Mouse (Mus musculus): ENCODE results near the gene Plcb1.

DNA sequence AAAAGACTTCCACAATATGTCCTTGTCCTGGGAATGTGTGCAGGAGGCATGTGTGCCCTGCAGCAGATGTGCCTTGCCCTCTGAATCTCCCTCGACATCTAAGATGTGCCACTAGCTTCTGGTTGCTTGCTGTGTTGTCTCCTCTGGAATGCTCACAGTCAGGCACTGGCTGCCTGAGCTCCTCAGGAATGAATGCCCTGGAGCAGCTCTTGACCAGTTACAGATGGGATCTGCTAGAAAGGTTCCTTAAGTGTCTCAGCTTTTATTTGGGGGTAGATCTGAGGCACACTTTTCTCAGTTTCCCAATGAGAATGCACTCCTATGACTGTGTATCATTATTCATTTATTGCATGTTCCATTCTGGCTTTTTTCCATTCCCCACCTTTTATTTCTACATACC lies 151.8 kb downstream of the Plcb1 start:
- no peak for TF ChIP-seq CTCF (IDR thresholded peaks at IDR 0.05; ENCODE audit: low read depth)
- no peak for TF ChIP-seq EP300 (IDR thresholded peaks at IDR 0.05; ENCODE audit: low read depth)
